Mouse (Mus musculus) MEL (cell line): ENCODE measurements around the gene Htatip2. TPM values are rescaled to one million over a fixed set of nuclear protein-coding genes. Genes with fewer than 3 reads are reported as not detected.

Experiments used
- DNase-seq: peaks from one replicate; pipeline ENCODE4 v3.0.0; 2011; ENCODE audit warnings: low read depth, low spot score
- H3K27ac ChIP-seq: 2 replicates; pipeline ENCODE4 v1.5.1; 2012; ENCODE audit warnings: low read depth, mild to moderate bottlenecking, control low read depth, low read length, moderate library complexity; ENCODE audit not compliant: control insufficient read depth
- H3K27me3 ChIP-seq, 2 experiments: fragments of 150-350 bp in 1 of 2; sonication (generic) in 1 of 2; 2 replicates each; pipeline ENCODE4 v1.6.1; 2012; ENCODE audit warnings: low read length in 2 of 2, mild to moderate bottlenecking in 2 of 2, improper control_type of control experiment in 1 of 2, moderate library complexity in 1 of 2; ENCODE audit not compliant: insufficient read depth in 2 of 2, control insufficient read depth in 1 of 2
- H3K36me3 ChIP-seq, 2 experiments: 2 replicates each; pipeline ENCODE4 v1.6.1; 2012 to 2014; ENCODE audit warnings: low read length in 2 of 2, improper control_type of control experiment in 1 of 2, inconsistent platforms in 1 of 2, mild to moderate bottlenecking in 1 of 2; ENCODE audit not compliant: insufficient read depth in 2 of 2, control insufficient read depth in 1 of 2
- H3K4me1 ChIP-seq, 2 experiments: fragments of 150-350 bp in 1 of 2; sonication (generic) in 1 of 2; 2 replicates each; pipeline ENCODE4 v1.6.1; 2012; ENCODE audit warnings: low read length in 2 of 2, improper control_type of control experiment in 1 of 2, mild to moderate bottlenecking in 1 of 2; ENCODE audit not compliant: insufficient read depth in 2 of 2, control insufficient read depth in 1 of 2
- H3K4me3 ChIP-seq, 2 experiments: fragments of 150-350 bp in 1 of 2; sonication (generic) in 1 of 2; 2 replicates each; pipeline ENCODE4 v1.5.1; 2012; ENCODE audit warnings: low read depth in 2 of 2, low read length in 2 of 2, mild to moderate bottlenecking in 2 of 2, moderate library complexity in 2 of 2, control low read depth in 1 of 2, improper control_type of control experiment in 1 of 2; ENCODE audit not compliant: control insufficient read depth in 1 of 2, insufficient read depth in 1 of 2
- H3K79me2 ChIP-seq: 2 replicates; pipeline ENCODE4 v1.6.1; 2012; ENCODE audit warnings: mild to moderate bottlenecking, low read length, moderate library complexity; ENCODE audit not compliant: control insufficient read depth, poor library complexity, insufficient read depth
- H3K9ac ChIP-seq: 2 replicates; pipeline ENCODE4 v1.6.1; 2012; ENCODE audit warnings: low read depth, mild to moderate bottlenecking, control low read depth, low read length, moderate library complexity; ENCODE audit not compliant: control insufficient read depth, poor library complexity, severe bottlenecking
- H3K9me3 ChIP-seq: fragments of 150-350 bp; sonication (generic); replicated peaks from 2 replicates; pipeline ENCODE4 v1.6.1; 2012; ENCODE audit warnings: mild to moderate bottlenecking, low read length, improper control_type of control experiment, moderate library complexity; ENCODE audit not compliant: insufficient read depth
- BHLHE40 ChIP-seq: IDR thresholded peaks from 2 replicates; pipeline ENCODE4 v1.6.1; 2012; ENCODE audit warnings: low read depth, mild to moderate bottlenecking, inconsistent platforms, low read length, improper control_type of control experiment, borderline replicate concordance
- CHD1 ChIP-seq: IDR thresholded peaks from 2 replicates; pipeline ENCODE4 v1.6.1; 2012; ENCODE audit warnings: low read depth, mild to moderate bottlenecking, inconsistent platforms, low read length, improper control_type of control experiment
- CHD2 ChIP-seq: IDR thresholded peaks from 2 replicates; pipeline ENCODE4 v1.6.1; 2011; ENCODE audit warnings: low read length, improper control_type of control experiment
- E2F4 ChIP-seq: IDR thresholded peaks from 2 replicates; pipeline ENCODE4 v1.6.1; 2011; ENCODE audit warnings: low read depth, low read length, improper control_type of control experiment, borderline replicate concordance
- ELF1 ChIP-seq: IDR thresholded peaks from 2 replicates; pipeline ENCODE4 v1.6.1; 2014; ENCODE audit warnings: low read depth, mild to moderate bottlenecking, inconsistent platforms, low read length, improper control_type of control experiment, moderate library complexity
- EP300 ChIP-seq, 2 experiments: IDR thresholded peaks; 2 replicates each; pipeline ENCODE4 v1.6.1; 2011; ENCODE audit warnings: improper control_type of control experiment in 2 of 2, low read length in 2 of 2, low read depth in 1 of 2, mild to moderate bottlenecking in 1 of 2
- ETS1 ChIP-seq: IDR thresholded peaks from 2 replicates; pipeline ENCODE4 v1.6.1; 2012; ENCODE audit warnings: low read depth, mild to moderate bottlenecking, inconsistent platforms, low read length, improper control_type of control experiment, moderate library complexity
- GABPA ChIP-seq: IDR thresholded peaks from 2 replicates; pipeline ENCODE4 v1.6.1; 2012; ENCODE audit warnings: low read depth, mild to moderate bottlenecking, inconsistent platforms, low read length, improper control_type of control experiment, moderate library complexity
- GATA1 ChIP-seq: IDR thresholded peaks from 2 replicates; pipeline ENCODE4 v1.6.1; 2011; ENCODE audit warnings: low read depth, low read length, improper control_type of control experiment
- HCFC1 ChIP-seq: IDR thresholded peaks from 2 replicates; pipeline ENCODE4 v1.6.1; 2012; ENCODE audit warnings: low read depth, mild to moderate bottlenecking, inconsistent platforms, low read length, improper control_type of control experiment, moderate library complexity
- KAT2A ChIP-seq: conservative IDR thresholded peaks from 2 replicates; pipeline ENCODE4 v1.6.1; 2012; ENCODE audit warnings: low read depth, low read length, improper control_type of control experiment, inconsistent platforms
- MAFK ChIP-seq: IDR thresholded peaks from 2 replicates; pipeline ENCODE4 v1.6.1; 2011; ENCODE audit warnings: low read depth, mild to moderate bottlenecking, low read length, improper control_type of control experiment, borderline replicate concordance
- MAX ChIP-seq: IDR thresholded peaks from 2 replicates; pipeline ENCODE4 v1.6.1; 2011; ENCODE audit warnings: low read length, improper control_type of control experiment
- MAZ ChIP-seq: IDR thresholded peaks from 2 replicates; pipeline ENCODE4 v1.6.1; 2012; ENCODE audit warnings: low read depth, mild to moderate bottlenecking, inconsistent platforms, low read length, improper control_type of control experiment
- MEF2A ChIP-seq: IDR thresholded peaks from 2 replicates; pipeline ENCODE4 v1.6.1; 2014; ENCODE audit warnings: low read depth, mild to moderate bottlenecking, inconsistent platforms, low read length, improper control_type of control experiment; ENCODE audit not compliant: poor library complexity, insufficient replicate concordance, severe bottlenecking; ENCODE audit errors: extremely low read depth
- MXI1 ChIP-seq: IDR thresholded peaks from 2 replicates; pipeline ENCODE4 v1.6.1; 2011; ENCODE audit warnings: mild to moderate bottlenecking, low read depth, low read length, improper control_type of control experiment
- MYB ChIP-seq: IDR thresholded peaks from 2 replicates; pipeline ENCODE4 v1.6.1; 2011; ENCODE audit warnings: mild to moderate bottlenecking, low read depth, low read length, improper control_type of control experiment
- MYC ChIP-seq: IDR thresholded peaks from 2 replicates; pipeline ENCODE4 v1.6.1; 2011; ENCODE audit warnings: low read depth, mild to moderate bottlenecking, low read length, improper control_type of control experiment, moderate library complexity
- NRF1 ChIP-seq: IDR thresholded peaks from 2 replicates; pipeline ENCODE4 v1.6.1; 2014; ENCODE audit warnings: low read depth, mild to moderate bottlenecking, inconsistent platforms, low read length, improper control_type of control experiment, moderate library complexity; ENCODE audit not compliant: poor library complexity, insufficient read depth, severe bottlenecking
- POLR2A ChIP-seq, 2 experiments: IDR thresholded peaks; 2 replicates each; pipeline ENCODE4 v1.6.1; 2011 to 2012; ENCODE audit warnings: low read length in 2 of 2, mild to moderate bottlenecking in 2 of 2, control low read depth in 1 of 2, improper control_type of control experiment in 1 of 2, low read depth in 1 of 2, moderate library complexity in 1 of 2; ENCODE audit not compliant: control insufficient read depth in 1 of 2, insufficient read depth in 1 of 2, poor library complexity in 1 of 2
- POLR2AphosphoS2 ChIP-seq: IDR thresholded peaks from 2 replicates; pipeline ENCODE4 v1.6.1; 2011; ENCODE audit warnings: low read length, improper control_type of control experiment
- POLR2AphosphoS5 ChIP-seq: IDR thresholded peaks from 2 replicates; pipeline ENCODE4 v1.6.1; 2012; ENCODE audit warnings: low read depth, borderline replicate concordance, mild to moderate bottlenecking, inconsistent platforms, low read length, moderate library complexity, mixed read lengths
- RAD21 ChIP-seq: IDR thresholded peaks from 2 replicates; pipeline ENCODE4 v1.6.1; 2011; ENCODE audit warnings: mild to moderate bottlenecking, low read depth, low read length, improper control_type of control experiment
- RCOR1 ChIP-seq: IDR thresholded peaks from 2 replicates; pipeline ENCODE4 v1.6.1; 2012; ENCODE audit warnings: low read depth, mild to moderate bottlenecking, inconsistent platforms, low read length, improper control_type of control experiment
- SIN3A ChIP-seq: IDR thresholded peaks from 2 replicates; pipeline ENCODE4 v1.6.1; 2012; ENCODE audit warnings: low read length, improper control_type of control experiment, inconsistent platforms
- SMC3 ChIP-seq: IDR thresholded peaks from 2 replicates; pipeline ENCODE4 v1.6.1; 2011; ENCODE audit warnings: low read depth, low read length, improper control_type of control experiment
- TAL1 ChIP-seq: IDR thresholded peaks from 2 replicates; pipeline ENCODE4 v1.6.1; 2012; ENCODE audit warnings: mild to moderate bottlenecking, inconsistent platforms, low read length, moderate library complexity, mixed read lengths
- TBP ChIP-seq: IDR thresholded peaks from 2 replicates; pipeline ENCODE4 v1.8.0; 2011; ENCODE audit warnings: low read depth, low read length, improper control_type of control experiment
- TCF12 ChIP-seq: IDR thresholded peaks from 2 replicates; pipeline ENCODE4 v1.6.1; 2014; ENCODE audit warnings: low read depth, mild to moderate bottlenecking, inconsistent platforms, low read length, improper control_type of control experiment, moderate library complexity
- UBTF ChIP-seq: IDR thresholded peaks from 2 replicates; pipeline ENCODE4 v1.6.1; 2012; ENCODE audit warnings: low read depth, mild to moderate bottlenecking, inconsistent platforms, low read length, improper control_type of control experiment, moderate library complexity, borderline replicate concordance; ENCODE audit not compliant: insufficient read depth
- USF1 ChIP-seq: IDR thresholded peaks from 2 replicates; pipeline ENCODE4 v1.6.1; 2014; ENCODE audit warnings: low read depth, mild to moderate bottlenecking, inconsistent platforms, low read length, improper control_type of control experiment, moderate library complexity
- USF2 ChIP-seq, 2 experiments: IDR thresholded peaks; 2 replicates each; pipeline ENCODE4 v1.6.1; 2011 to 2012; ENCODE audit warnings: improper control_type of control experiment in 2 of 2, low read length in 2 of 2, borderline replicate concordance in 1 of 2, inconsistent platforms in 1 of 2, low read depth in 1 of 2, mild to moderate bottlenecking in 1 of 2; ENCODE audit not compliant: insufficient read depth in 1 of 2
- ZC3H11A ChIP-seq: IDR thresholded peaks from 2 replicates; pipeline ENCODE4 v1.6.1; 2012; ENCODE audit warnings: low read depth, mild to moderate bottlenecking, inconsistent platforms, low read length, improper control_type of control experiment
- ZKSCAN1 ChIP-seq: IDR thresholded peaks from 2 replicates; pipeline ENCODE4 v1.6.1; 2012; ENCODE audit warnings: low read depth, mild to moderate bottlenecking, inconsistent platforms, low read length, improper control_type of control experiment, moderate library complexity
- ZMIZ1 ChIP-seq: IDR thresholded peaks from 2 replicates; pipeline ENCODE4 v1.6.1; 2012; ENCODE audit warnings: low read depth, mild to moderate bottlenecking, inconsistent platforms, low read length, improper control_type of control experiment, moderate library complexity
- polyA plus RNA-seq, 2 experiments: library from polyadenylated mRNA; stranded (reverse) in 1 of 2; unstranded in 1 of 2; fragments of >175 nt in 1 of 2; fragments of >200 nt in 1 of 2; gene quantifications; 2 replicates each; pipeline versions ENCODE4 v1.2.1 to v1.2.4; 2012; ENCODE audit warnings: low replicate concordance in 2 of 2, low read depth in 1 of 2; ENCODE audit not compliant: insufficient read length in 2 of 2, insufficient read depth in 1 of 2, missing spikeins in 1 of 2
- total RNA-seq: library from RNA; depleted of rRNA; stranded (reverse); fragments of 300-350 nt; gene quantifications from 2 replicates; pipeline ENCODE4 v1.2.3, GENCODE M21; 2012

Gene Htatip2
- total and polyA plus RNA-seq, 3 experiments, result 22.5 to 37.8 TPM; not detected in 1

DNA sequence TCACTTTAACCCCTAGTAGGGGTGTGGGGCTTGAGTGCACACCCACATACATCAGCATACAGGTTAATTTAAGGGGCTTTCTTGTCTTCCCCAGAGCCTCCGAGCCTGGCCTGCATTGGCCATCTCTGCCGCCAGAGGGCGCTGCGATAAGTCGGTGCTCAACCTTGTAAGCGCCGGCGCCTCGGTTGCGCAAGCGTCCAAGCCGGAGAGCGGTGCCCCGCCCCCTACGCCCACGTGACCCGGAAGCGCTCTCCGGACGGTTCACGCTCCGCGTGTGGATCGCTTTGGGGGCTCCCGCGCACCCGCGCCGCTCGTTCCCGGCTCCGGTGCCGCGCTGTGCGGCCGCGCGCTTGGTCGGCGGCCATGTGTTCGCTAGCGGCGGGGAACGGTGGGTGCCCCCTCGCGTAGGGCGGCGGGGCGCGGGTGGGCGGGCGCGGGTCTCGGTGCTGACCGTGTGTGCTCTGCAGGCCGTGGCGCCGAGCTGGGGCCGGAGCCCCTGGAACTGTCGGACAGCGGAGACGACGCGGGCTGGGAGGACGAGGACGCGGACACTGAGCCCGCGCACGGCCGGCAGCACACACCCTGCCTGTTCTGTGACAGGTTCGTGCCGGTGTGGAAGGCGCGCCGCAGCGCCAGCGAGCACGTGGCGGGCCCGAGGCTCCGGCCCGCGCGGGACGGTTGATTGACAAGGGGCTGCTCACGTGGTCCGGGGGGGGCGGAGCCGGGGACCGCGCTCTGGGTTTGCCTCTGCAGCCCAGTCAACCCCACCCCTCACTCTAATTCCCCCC, 19.4 kb downstream of the Htatip2 start, which contains the start of gene Prmt3:
Gene Prmt3 (plus strand): TSS at position 233 of the 788 bp plus-strand sequence.
- peak within 1 kb of the TSS; percentile 50 to 69; a peak in 3 of 4 replicates for H3K4me3 ChIP-seq
- peaks cover 12 to 30% of the 10 kb centered on the region in 2 experiments for H3K36me3 ChIP-seq
- peak within 1 kb of the TSS; percentile 97 for H3K9ac ChIP-seq
- H3K4me1 ChIP-seq, result peaks cover 13 to 34% of the 10 kb centered on the region in 2 experiments
- H3K27me3 ChIP-seq, result no peaks in the 10 kb centered on the region
- peak; percentile 97 for DNase-seq
- peak within 1 kb of the TSS; percentile 81 for H3K27ac ChIP-seq
- peaks cover 14% of the 10 kb centered on the region for H3K79me2 ChIP-seq
- no peaks in the 10 kb centered on the region for H3K9me3 ChIP-seq
- TF ChIP-seq MAFK (0 out of 2 replicates have a peak, but pooled peaks have one; percentile 44), MAX (peak; percentile 94), SMC3 (peak; percentile 51), POLR2A (IDR thresholded peaks at IDR 0.05; ENCODE audit: control insufficient read depth in 1 of 2, insufficient read depth in 1 of 2, low read depth in 1 of 2, low read length in 2 of 2, poor library complexity in 1 of 2) (peak; percentile 58 to 60; a peak in 3 of 4 replicates), TAL1 (no peak), GABPA (0 out of 2 replicates have a peak, but pooled peaks have one; percentile 44), UBTF (no peak), SIN3A (peak; percentile 73), USF1 (peak; percentile 96), TCF12 (peak; percentile 38; the same call in 1 of the 2 replicates), MYC (peak; percentile 90), ELF1 (peak; percentile 97), EP300 (IDR thresholded peaks at IDR 0.05; ENCODE audit: low read depth in 1 of 2, low read length in 2 of 2) (no peak), E2F4 (no peak), BHLHE40 (peak; percentile 70; the same call in 1 of the 2 replicates), GATA1 (no peak), ZC3H11A (no peak), RAD21 (peak; percentile 10), TBP (0 out of 2 replicates have a peak, but pooled peaks have one; percentile 21), HCFC1 (peak; percentile 84), ZMIZ1 (peak; percentile 32; the same call in 1 of the 2 replicates), MAZ (peak; percentile 61; the same call in 1 of the 2 replicates), MXI1 (peak; percentile 93), ETS1 (no peak), MYB (no peak), CHD2 (no peak; the same call in 1 of the 2 replicates), MEF2A (no peak), RCOR1 (no peak), CHD1 (no peak), USF2 (IDR thresholded peaks at IDR 0.05; ENCODE audit: borderline replicate concordance in 1 of 2, insufficient read depth in 1 of 2, low read depth in 1 of 2, low read length in 2 of 2) (peak; percentile 25 to 90; a peak in 2 of 4 replicates), KAT2A (peak; percentile 50; the same call in 1 of the 2 replicates), NRF1 (peak; percentile 79), ZKSCAN1 (no peak), POLR2AphosphoS2 (peak; percentile 69), POLR2AphosphoS5 (no peak)
